22 mouse cellular contexts compared by ENCODE assay signal in genomic region chr3:96545565-96545964, GRCm38 (mm10). TPM values are rescaled to one million over a fixed set of nuclear protein-coding genes. Genes with fewer than 3 reads are reported as not detected.
DNase-seq lines count a peak whose midpoint lies in the region; TF ChIP-seq lines count a peak whose summit lies in the region.
"Had no signal": no experiment of that assay in that cellular context is flagged by ENCODE, and none has a peak within 500 bp of the region (broad histone marks: within the 10 kb centered on the region; RNA-seq: fewer than 3 reads in every experiment).

No protein-coding gene starts in this region.

- TF ChIP-seq CTCF in gastrocnemius, adult 2 months (IDR thresholded peaks at IDR 0.05), result peak; percentile 47
- peak; percentile 36 for TF ChIP-seq CTCF in left cerebral cortex, adult 2 months (IDR thresholded peaks at IDR 0.05)

- intact Hi-C loops in gastrocnemius, adult 2 months (cut with DNase I), result loop anchor here (5.0 kb wide), 2 partner anchors 52 to 157 kb away; partner anchors contain the start of gene Ankrd34a
- intact Hi-C loops in left cerebral cortex, adult 2 months (cut with DNase I), result no loop called here

- H3K27ac ChIP-seq in gastrocnemius, adult 2 months, result no peak overlapping the region
- no peak overlapping the region for H3K27ac ChIP-seq in left cerebral cortex, adult 2 months
- H3K27ac ChIP-seq: embryonic facial prominence, embryonic 10.5 days; heart, embryonic 10.5 days; limb, embryonic 10.5 days; liver, embryonic 15.5 days; midbrain, embryonic 15.5 days had no signal

- no peak for DNase-seq in gastrocnemius, adult 2 months
- no peak for DNase-seq in gastrocnemius, postnatal 25 days
- no peak for DNase-seq in left cerebral cortex, adult 2 months (ENCODE audit: extremely low spot score in 1 of 2, low spot score in 2 of 2)
- DNase-seq in left cerebral cortex, adult 9 months (ENCODE audit: low spot score in 2 of 2), result no peak
- DNase-seq in 416B (ENCODE audit: low read depth), result peak; percentile 45
- DNase-seq in R1 (ENCODE audit: low read depth, low spot score), result peak; percentile 26
- DNase-seq in ovary, adult 18-20 months (ENCODE audit: low spot score), result no peak
- DNase-seq in right cerebral cortex, postnatal 36 days (ENCODE audit: low spot score in 2 of 2), result no peak
- DNase-seq: cerebellum, postnatal 14 days; gastrocnemius, postnatal 10 days; heart, postnatal 4 days; kidney, postnatal 36 days; layer of hippocampus, postnatal 36 days; spleen, adult 18-20 months; thymus, postnatal 4 days had no signal

- H3K4me3 ChIP-seq in gastrocnemius, adult 2 months, result no peak overlapping the region
- no peak overlapping the region for H3K4me3 ChIP-seq in left cerebral cortex, adult 2 months
- H3K4me3 ChIP-seq: embryonic facial prominence, embryonic 10.5 days; erythroblast, embryonic 14.5 days; heart, embryonic 10.5 days; limb, embryonic 10.5 days; liver, embryonic 15.5 days; midbrain, embryonic 15.5 days had no signal

RNA-seq across cellular contexts. Expression of gene Txnip, which starts 12.2 kb away (rescaled TPM):
- total RNA-seq in gastrocnemius, adult 2 months (2021), result 100 to 1,000 TPM; 541 to 557 TPM
- 100 to 1,000 TPM; 343 to 504 TPM for total RNA-seq in gastrocnemius, postnatal 25 days (2021)
- 10 to 100 TPM; 22.4 to 28.2 TPM for total RNA-seq in left cerebral cortex, adult 2 months (2021)

RNA-seq across cellular contexts. Expression of gene Hfe2, which starts 20.6 kb away (rescaled TPM):
- 100 to 1,000 TPM; 590 to 675 TPM for total RNA-seq in gastrocnemius, adult 2 months (2021)
- 100 to 1,000 TPM; 474 to 621 TPM for total RNA-seq in gastrocnemius, postnatal 25 days (2021)
- total RNA-seq in left cerebral cortex, adult 2 months (2021), result 1 to 10 TPM; 1.7 to 1.8 TPM
- total RNA-seq: megakaryocyte progenitor cell, adult 5-6 weeks had no signal

RNA-seq across cellular contexts. Expression of gene Gm16253, which starts 31.2 kb away (rescaled TPM):
- total RNA-seq in gastrocnemius, adult 2 months (2021), result 1 to 10 TPM in 1 of 2 experiments, not detected in 1; 1.1 TPM
- 1 to 10 TPM; 1.1 TPM for total RNA-seq in gastrocnemius, postnatal 25 days (2021)
- not detected for total RNA-seq in left cerebral cortex, adult 2 months (2021)
- total RNA-seq: layer of hippocampus, postnatal 36 days; megakaryocyte progenitor cell, adult 5-6 weeks had no signal

RNA-seq across cellular contexts. Expression of gene Polr3gl, which starts 48.4 kb away (rescaled TPM):
- total RNA-seq in gastrocnemius, adult 2 months (2021), result 10 to 100 TPM; 44.5 to 48.3 TPM
- total RNA-seq in gastrocnemius, postnatal 25 days (2021), result 10 to 100 TPM; 34.0 to 38.1 TPM
- total RNA-seq in left cerebral cortex, adult 2 months (2021), result 10 to 100 TPM; 26.6 to 28.1 TPM

RNA-seq across cellular contexts. Expression of gene Ankrd34a, which starts 50.9 kb away (rescaled TPM):
- under 1 TPM; 0.41 to 0.92 TPM for total RNA-seq in gastrocnemius, adult 2 months (2021)
- total RNA-seq in gastrocnemius, postnatal 25 days (2021), result 1 to 10 TPM in 1 of 2 experiments, under 1 TPM in 1; 0.95 to 1.1 TPM
- 10 to 100 TPM; 66.8 to 70.3 TPM for total RNA-seq in left cerebral cortex, adult 2 months (2021)
- total RNA-seq: megakaryocyte progenitor cell, adult 5-6 weeks had no signal

Comparison
In these comparisons a context has a peak if more than half of its experiments do, and no peak if none do; other contexts are left out.
1. DNase-seq: peak in 416B (single experiment) and R1 (single experiment); none in gastrocnemius, adult 2 months (single experiment), gastrocnemius, postnatal 25 days (single experiment), left cerebral cortex, adult 2 months (0 of 2), left cerebral cortex, adult 9 months (0 of 2), ovary, adult 18-20 months (single experiment) and right cerebral cortex, postnatal 36 days (0 of 2).
2. RNA of gene Txnip, which starts 12.2 kb away (total RNA-seq): 541 to 557 TPM in gastrocnemius, adult 2 months and 343 to 504 TPM in gastrocnemius, postnatal 25 days; 22.4 to 28.2 TPM in left cerebral cortex, adult 2 months; every median in the first group is over 10 times any median in the second.
3. RNA of gene Hfe2, which starts 20.6 kb away (total RNA-seq): 590 to 675 TPM in gastrocnemius, adult 2 months and 474 to 621 TPM in gastrocnemius, postnatal 25 days; 1.7 to 1.8 TPM in left cerebral cortex, adult 2 months; every median in the first group is over 100 times any median in the second.